Mouse (Mus musculus) cerebral cortex, adult 2 months (tissue): ENCODE results near the gene Zfp513.

Experiments used
- WGBS: fragments of 180-500 bp; shearing (Covaris S2); methylation state at CpG from one replicate; pipeline ENCODE4 v1.1.7; 2018; 5-methylcytosine and 5-hydroxymethylcytosine counted together

Zfp513 gene

GRCm38 (mm10) chr5:31201742-31202590, at the start of gene Zfp513:
Gene Zfp513 (minus strand): TSS chr5:31202303.
- WGBS: under 1% methylated on average over 53 of the region's 53 CpGs

- 34% methylated on average over 47 of the region's 47 CpGs for WGBS
These were observed 49.5 kb upstream of the Zfp513 start, which contains the start of gene Krtcap3 for GRCm38 (mm10) chr5:31251541-31252101. Gene Krtcap3 (plus strand): TSS chr5:31251691.

- 67% methylated on average over 4 of the region's 4 CpGs for WGBS
These were observed 48.6 kb upstream of the Zfp513 start for GRCm38 (mm10) chr5:31250716-31251115.

GRCm38 (mm10) chr5:31242191-31242590, 40.1 kb upstream of the Zfp513 start:
- WGBS: 18% methylated on average over 10 of the region's 10 CpGs

- under 1% methylated on average over 13 of the region's 13 CpGs for WGBS
These were observed 39.5 kb upstream of the Zfp513 start for GRCm38 (mm10) chr5:31241522-31242034.

GRCm38 (mm10) chr5:31240637-31241521, 38.8 kb upstream of the Zfp513 start, which contains the start of the genes Nrbp1 and Gm9970:
Gene Nrbp1 (plus strand): TSS chr5:31240864.
Gene Gm9970 (minus strand): TSS chr5:31241232.
- under 1% methylated on average over 95 of the region's 103 CpGs for WGBS

- WGBS: 81% methylated on average over 1 of the region's 1 CpGs
These were observed 24.5 kb upstream of the Zfp513 start for GRCm38 (mm10) chr5:31226641-31227040.

GRCm38 (mm10) chr5:31222696-31223095, 20.6 kb upstream of the Zfp513 start:
- WGBS: 96% methylated on average over 9 of the region's 9 CpGs

GRCm38 (mm10) chr5:31221304-31221945, 19.3 kb upstream of the Zfp513 start:
- 9% methylated on average over 11 of the region's 11 CpGs for WGBS

- under 1% methylated on average over 68 of the region's 70 CpGs for WGBS
These were observed 18.6 kb upstream of the Zfp513 start, which contains the start of gene Ppm1g for GRCm38 (mm10) chr5:31220448-31221303. Gene Ppm1g (minus strand): TSS chr5:31220687.

GRCm38 (mm10) chr5:31219911-31220447, 17.9 kb upstream of the Zfp513 start:
- under 1% methylated on average over 40 of the region's 40 CpGs for WGBS

- 2% methylated on average over 11 of the region's 11 CpGs for WGBS
These were observed 17.4 kb upstream of the Zfp513 start for GRCm38 (mm10) chr5:31219474-31219873.

GRCm38 (mm10) chr5:31219070-31219469, 17.0 kb upstream of the Zfp513 start:
- WGBS: 4% methylated on average over 2 of the region's 2 CpGs

GRCm38 (mm10) chr5:31218294-31218693, 16.2 kb upstream of the Zfp513 start:
- 52% methylated on average over 7 of the region's 7 CpGs for WGBS

- 90% methylated on average over 6 of the region's 6 CpGs for WGBS
These were observed 14.5 kb upstream of the Zfp513 start for GRCm38 (mm10) chr5:31216554-31216953.

- WGBS: 95% methylated on average over 6 of the region's 6 CpGs
These were observed 2.3 kb upstream of the Zfp513 start for GRCm38 (mm10) chr5:31204421-31204820.

- WGBS: 92% methylated on average over 2 of the region's 2 CpGs
These were observed 1.8 kb upstream of the Zfp513 start for GRCm38 (mm10) chr5:31203866-31204265.

- WGBS: 83% methylated on average over 7 of the region's 7 CpGs
These were observed 830 bp upstream of the Zfp513 start for GRCm38 (mm10) chr5:31202933-31203332.

- WGBS: 9% methylated on average over 13 of the region's 13 CpGs
These were observed 911 bp downstream of the Zfp513 start for GRCm38 (mm10) chr5:31201042-31201741.
